Mouse (Mus musculus) brain, embryonic 14.5 days (tissue): ENCODE measurements around the gene Zmiz2. TPM values are rescaled to one million over a fixed set of nuclear protein-coding genes. Genes with fewer than 3 reads are reported as not detected.
"Not testable (repeated sequence)": the region's sequence is repeated elsewhere in the genome, so short reads cannot be mapped to it uniquely, and the experiment has no call there.

Source experiments
- DNase-seq: peaks from one replicate; pipeline ENCODE4 v3.0.0-alpha.2; 2011; ENCODE audit warnings: low read depth
- CTCF ChIP-seq: fragments of 200-500 bp; IDR thresholded peaks from 2 replicates; pipeline ENCODE4 v1.5.1; 2012; ENCODE audit warnings: inconsistent platforms, mild to moderate bottlenecking, moderate library complexity, borderline replicate concordance; ENCODE audit not compliant: insufficient read depth, insufficient read length; ENCODE audit errors: extremely low read depth
- POLR2A ChIP-seq: fragments of 200-500 bp; IDR thresholded peaks from 2 replicates; pipeline ENCODE4 v1.6.1; 2012; ENCODE audit warnings: mild to moderate bottlenecking, inconsistent platforms, borderline replicate concordance; ENCODE audit not compliant: poor library complexity, insufficient read depth, insufficient read length, severe bottlenecking; ENCODE audit errors: extremely low read depth
- polyA plus RNA-seq: library from polyadenylated mRNA; depleted of rRNA; stranded (reverse); fragments of >200 nt; gene quantifications from 2 replicates; pipeline ENCODE4 v1.2.3, GENCODE M21; 2012

The Zmiz2 gene
- polyA plus RNA-seq, 1 experiment = 153 TPM

- peak; percentile 98 for DNase-seq
- TF ChIP-seq CTCF (no peak), POLR2A (peak; percentile 66)
These were observed 26.9 kb downstream of the Zmiz2 start for GRCm38 (mm10) chr11:6415551-6416404.

- TF ChIP-seq CTCF (no peak), POLR2A (0 out of 2 replicates have a peak, but pooled peaks have one; percentile 8)
- DNase-seq = peak; percentile 94
These were observed 27.6 kb downstream of the Zmiz2 start for GRCm38 (mm10) chr11:6416405-6417034.

GRCm38 (mm10) chr11:6417069-6417468 lies 28.2 kb downstream of the Zmiz2 start:
- no peak for TF ChIP-seq CTCF
- no peak for TF ChIP-seq POLR2A
- DNase-seq = no peak

GRCm38 (mm10) chr11:6417490-6417889 lies 28.6 kb downstream of the Zmiz2 start:
- DNase-seq = no peak
- TF ChIP-seq POLR2A (no peak), CTCF (no peak)

- no peak for DNase-seq
- no peak for TF ChIP-seq CTCF
- no peak for TF ChIP-seq POLR2A
These were observed 29.9 kb downstream of the Zmiz2 start for GRCm38 (mm10) chr11:6418751-6419150.

GRCm38 (mm10) chr11:6419156-6419555 lies 30.3 kb downstream of the Zmiz2 start:
- not testable (repeated sequence) for DNase-seq

GRCm38 (mm10) chr11:6420283-6420703 lies 31.4 kb downstream of the Zmiz2 start:
- TF ChIP-seq POLR2A = no peak
- DNase-seq = no peak

GRCm38 (mm10) chr11:6420722-6421350 lies 32.0 kb downstream of the Zmiz2 start:
- DNase-seq = no peak
- no peak for TF ChIP-seq POLR2A
- TF ChIP-seq CTCF = no peak

- DNase-seq = no peak
- TF ChIP-seq POLR2A (no peak), CTCF (no peak)
These were observed 41.3 kb downstream of the Zmiz2 start for GRCm38 (mm10) chr11:6430186-6430585.

- peak; percentile 48 for DNase-seq
- TF ChIP-seq CTCF (peak; percentile 59; the same call in 1 of the 2 replicates), POLR2A (no peak)
These were observed 47.6 kb downstream of the Zmiz2 start for GRCm38 (mm10) chr11:6436442-6436841.

GRCm38 (mm10) chr11:6437667-6438066 lies 48.8 kb downstream of the Zmiz2 start:
- TF ChIP-seq CTCF = no peak
- DNase-seq = no peak

GRCm38 (mm10) chr11:6440171-6440570 lies 51.3 kb downstream of the Zmiz2 start:
- DNase-seq = no peak
- TF ChIP-seq POLR2A (no peak), CTCF (no peak)
